Mouse (Mus musculus) gastrocnemius, postnatal 4 days (tissue): ENCODE data around the gene Cryz. TPM values are rescaled to one million over a fixed set of nuclear protein-coding genes. Genes with fewer than 3 reads are reported as not detected.

Experiments used
- DNase-seq, 2 experiments: peaks; one replicate each; pipeline ENCODE4 v3.0.0; 2021 to 2022; ENCODE audit warnings: low spot score in 2 of 2, mixed read lengths in 2 of 2
- long read RNA-seq, 2 experiments: library from polyadenylated mRNA; stranded (forward); transcript quantifications; one replicate each; pipeline ENCODE4 v2.0.0; 2021
- total RNA-seq, 2 experiments: library from RNA; stranded (reverse); gene quantifications; 2 replicates each; pipeline ENCODE4 v1.2.3; 2021

Cryz gene
- total RNA-seq, result 10 to 100 TPM; 12.9 to 13.0 TPM
- long read RNA-seq, experiment 1, transcript Cryz-208 (9 exons, 2,505 nt), result major isoform, 9 of 14 reads
- long read RNA-seq, experiment 1, partial matches to known transcripts, result 1 of 14 reads
- long read RNA-seq, experiment 1, other reads (novel, unspliced or antisense), result 3 of 14 reads
- long read RNA-seq, experiment 2, transcript Cryz-208 (9 exons, 2,505 nt), result major isoform, 16 of 19 reads
- long read RNA-seq, experiment 2, partial matches to known transcripts, result 0 of 19 reads
- long read RNA-seq, experiment 2, other reads (novel, unspliced or antisense), result 3 of 19 reads

- DNase-seq, result peak; percentile 83 to 90
These were observed at the start of gene Cryz for GRCm38 (mm10) chr3:154596488-154596933. Cryz (plus strand) TSS chr3:154596711.

- DNase-seq, result no peak
These were observed 48.7 kb upstream of the Cryz start for GRCm38 (mm10) chr3:154547549-154548426.

GRCm38 (mm10) chr3:154548868-154549301 lies 47.6 kb upstream of the Cryz start:
- DNase-seq, result no peak

GRCm38 (mm10) chr3:154550326-154551034 lies 46.0 kb upstream of the Cryz start:
- no peak for DNase-seq

GRCm38 (mm10) chr3:154551035-154551411 lies 45.5 kb upstream of the Cryz start:
- DNase-seq, result no peak

- DNase-seq, result no peak
These were observed 34.3 kb upstream of the Cryz start for GRCm38 (mm10) chr3:154562192-154562591.

- DNase-seq, result no peak
These were observed 31.1 kb upstream of the Cryz start for GRCm38 (mm10) chr3:154565437-154565836.

GRCm38 (mm10) chr3:154570029-154570575 lies 26.4 kb upstream of the Cryz start:
- no peak for DNase-seq

GRCm38 (mm10) chr3:154570786-154571185 lies 25.7 kb upstream of the Cryz start:
- peak in 1 of 2 experiments; percentile 50 for DNase-seq

GRCm38 (mm10) chr3:154572341-154572972 lies 24.1 kb upstream of the Cryz start:
- peak; percentile 37 to 71 for DNase-seq

GRCm38 (mm10) chr3:154573666-154574065 lies 22.8 kb upstream of the Cryz start:
- no peak for DNase-seq

- DNase-seq, result no peak
These were observed 18.6 kb upstream of the Cryz start for GRCm38 (mm10) chr3:154577895-154578294.

- no peak for DNase-seq
These were observed 12.2 kb upstream of the Cryz start for GRCm38 (mm10) chr3:154584351-154584750.

GRCm38 (mm10) chr3:154590971-154591370 lies 5.5 kb upstream of the Cryz start:
- no peak for DNase-seq

- DNase-seq, result no peak
These were observed 4.9 kb upstream of the Cryz start for GRCm38 (mm10) chr3:154591621-154592020.

GRCm38 (mm10) chr3:154593596-154593995 lies 2.9 kb upstream of the Cryz start:
- DNase-seq, result no peak

GRCm38 (mm10) chr3:154594156-154594555 lies 2.4 kb upstream of the Cryz start:
- DNase-seq, result no peak

GRCm38 (mm10) chr3:154596934-154597554 lies 533 bp downstream of the Cryz start, which contains the start of gene Tyw3:
Tyw3 (minus strand) TSS chr3:154597104.
- DNase-seq, result peak; percentile 97 to 99

GRCm38 (mm10) chr3:154597561-154597960 lies 1.1 kb downstream of the Cryz start:
- no peak for DNase-seq

GRCm38 (mm10) chr3:154602141-154602540 lies 5.6 kb downstream of the Cryz start:
- DNase-seq, result no peak
